20 mouse cellular contexts compared by ENCODE assay signal in genomic region chr9:99459730-99460129, GRCm38 (mm10). TPM values are rescaled to one million over a fixed set of nuclear protein-coding genes. Genes with fewer than 3 reads are reported as not detected.
A peak's percentile ranks its signal among the peaks of the same experiment; 100 is the strongest.
DNase-seq lines count a peak whose midpoint lies in the region; ATAC-seq and TF ChIP-seq lines count a peak whose summit lies in the region.
"Had no signal": no experiment of that assay in that cellular context is flagged by ENCODE, and none has a peak within 500 bp of the region (broad histone marks: within the 10 kb centered on the region; RNA-seq: fewer than 3 reads in every experiment).

No protein-coding gene starts in this region.

- H3K27ac ChIP-seq in forebrain, embryonic 15.5 days (replicated peaks), result no peak overlapping the region
- H3K27ac ChIP-seq in forebrain, embryonic 10.5 days, result no peak overlapping the region
- no peak overlapping the region for H3K27ac ChIP-seq in forebrain, postnatal 0 days (ENCODE audit: low read depth, low read length)
- H3K27ac ChIP-seq in forebrain, embryonic 11.5 days (ENCODE audit: low read depth, low read length), result no peak overlapping the region
- H3K27ac ChIP-seq: embryonic facial prominence, embryonic 10.5 days; embryonic facial prominence, embryonic 12.5 days had no signal

- H3K9ac ChIP-seq in forebrain, embryonic 15.5 days (replicated peaks), result no peak overlapping the region
- H3K9ac ChIP-seq in forebrain, postnatal 0 days, result no peak overlapping the region
- no peak overlapping the region for H3K9ac ChIP-seq in forebrain, embryonic 11.5 days (ENCODE audit: low read length)
- H3K9ac ChIP-seq: embryonic facial prominence, embryonic 12.5 days had no signal

- ATAC-seq in forebrain, embryonic 15.5 days (replicated peaks), result peak; percentile 53
- ATAC-seq in forebrain, postnatal 0 days, result peak; percentile 71
- no peak for ATAC-seq in forebrain, embryonic 11.5 days (replicated peaks; ENCODE audit: low FRiP score)

- no peak overlapping the region for H3K4me2 ChIP-seq in forebrain, embryonic 15.5 days (replicated peaks)
- no peak overlapping the region for H3K4me2 ChIP-seq in forebrain, postnatal 0 days (ENCODE audit: low read depth)
- H3K4me2 ChIP-seq in forebrain, embryonic 11.5 days (ENCODE audit: low read depth, low read length, severe bottlenecking), result no peak overlapping the region
- H3K4me2 ChIP-seq: embryonic facial prominence, embryonic 12.5 days had no signal

- H3K36me3 ChIP-seq in forebrain, embryonic 15.5 days, result no peaks in the 10 kb centered on the region
- no peaks in the 10 kb centered on the region for H3K36me3 ChIP-seq in forebrain, embryonic 10.5 days (replicated peaks)
- H3K36me3 ChIP-seq in forebrain, postnatal 0 days (ENCODE audit: insufficient read depth), result no peaks in the 10 kb centered on the region
- no peaks in the 10 kb centered on the region for H3K36me3 ChIP-seq in forebrain, embryonic 11.5 days (ENCODE audit: control insufficient read depth, insufficient read depth, low read length)
- H3K36me3 ChIP-seq: embryonic facial prominence, embryonic 10.5 days; embryonic facial prominence, embryonic 12.5 days had no signal

- no peak for DNase-seq in forebrain, embryonic 10.5 days (ENCODE audit: extremely low spot score, low spot score)
- DNase-seq in forebrain, postnatal 0 days, result no peak
- no peak for DNase-seq in forebrain, embryonic 11.5 days (ENCODE audit: low spot score)
- no peak for DNase-seq in right cerebral cortex, postnatal 4 days
- DNase-seq: adrenal gland, adult 2 months; adrenal gland, postnatal 10 days; adrenal gland, postnatal 25 days; cerebellum, adult 11-12 months; cerebellum, adult 2 months; cerebellum, adult 9-10 months; cerebellum, postnatal 10 days; cerebellum, postnatal 25 days had no signal

- 57% methylated on average over 4 of the region's 4 CpGs for whole genome bisulfite sequencing in forebrain, embryonic 15.5 days
- 94% methylated on average over 4 of the region's 4 CpGs for WGBS in forebrain, embryonic 10.5 days
- 68% methylated on average over 4 of the region's 4 CpGs for WGBS in forebrain, postnatal 0 days
- WGBS in forebrain, embryonic 11.5 days, result 91% methylated on average over 4 of the region's 4 CpGs

- no peak overlapping the region for H3K4me3 ChIP-seq in forebrain, embryonic 15.5 days
- H3K4me3 ChIP-seq in forebrain, embryonic 10.5 days, result no peak overlapping the region
- H3K4me3 ChIP-seq in forebrain, postnatal 0 days (ENCODE audit: low read depth, low read length), result no peak overlapping the region
- H3K4me3 ChIP-seq in forebrain, embryonic 11.5 days (ENCODE audit: low read depth, low read length), result no peak overlapping the region
- H3K4me3 ChIP-seq: embryonic facial prominence, embryonic 10.5 days; embryonic facial prominence, embryonic 12.5 days had no signal

- no peaks in the 10 kb centered on the region for H3K27me3 ChIP-seq in forebrain, embryonic 15.5 days
- no peaks in the 10 kb centered on the region for H3K27me3 ChIP-seq in forebrain, embryonic 10.5 days (ENCODE audit: poor library complexity, severe bottlenecking)
- peaks cover 3% of the 10 kb centered on the region; the same call in 1 of the 2 replicates for H3K27me3 ChIP-seq in forebrain, postnatal 0 days (ENCODE audit: insufficient read depth, low read length)
- no peaks in the 10 kb centered on the region for H3K27me3 ChIP-seq in forebrain, embryonic 11.5 days (ENCODE audit: control insufficient read depth, insufficient read depth, low read length)
- H3K27me3 ChIP-seq: embryonic facial prominence, embryonic 12.5 days had no signal

- no peaks in the 10 kb centered on the region for H3K9me3 ChIP-seq in forebrain, embryonic 15.5 days
- no peaks in the 10 kb centered on the region for H3K9me3 ChIP-seq in forebrain, embryonic 10.5 days
- H3K9me3 ChIP-seq in forebrain, postnatal 0 days (ENCODE audit: low read length), result no peaks in the 10 kb centered on the region
- no peaks in the 10 kb centered on the region for H3K9me3 ChIP-seq in forebrain, embryonic 11.5 days (ENCODE audit: control insufficient read depth, low read length)
- H3K9me3 ChIP-seq: embryonic facial prominence, embryonic 10.5 days; embryonic facial prominence, embryonic 12.5 days had no signal

- H3K4me1 ChIP-seq in forebrain, embryonic 15.5 days, result no peaks in the 10 kb centered on the region
- H3K4me1 ChIP-seq in forebrain, embryonic 10.5 days, result no peaks in the 10 kb centered on the region
- H3K4me1 ChIP-seq in forebrain, postnatal 0 days (ENCODE audit: insufficient read depth), result no peaks in the 10 kb centered on the region
- H3K4me1 ChIP-seq in forebrain, embryonic 11.5 days (replicated peaks; ENCODE audit: control insufficient read depth, insufficient read depth, low read length), result no peaks in the 10 kb centered on the region
- H3K4me1 ChIP-seq: embryonic facial prominence, embryonic 12.5 days had no signal

- no peak for TF ChIP-seq CTCF in forebrain, postnatal 0 days (IDR thresholded peaks at IDR 0.05; ENCODE audit: low read depth)

RNA-seq across cellular contexts. Expression of gene Nme9, which starts 8.5 kb away (rescaled TPM):
- polyA plus RNA-seq in forebrain, embryonic 15.5 days (2015; fragmentation: Nextera tagmentation; extraction: Ambion mirVana), result 1.0 and 1.6 TPM in 2 replicates
- polyA plus RNA-seq in forebrain, embryonic 10.5 days (2016; fragmentation: Nextera tagmentation; extraction: Ambion mirVana), result not detected in 2 replicates
- 1.00 and 1.0 TPM in 2 replicates for total RNA-seq in forebrain, postnatal 0 days (2014; rRNA removed)
- 1.4 and 1.5 TPM in 2 replicates for polyA plus RNA-seq in forebrain, postnatal 0 days (2015; fragmentation: Nextera tagmentation; extraction: Ambion mirVana)
- not detected in 2 replicates for polyA plus RNA-seq in forebrain, embryonic 11.5 days (2014; fragmentation: Nextera tagmentation; extraction: Ambion mirVana)
- total RNA-seq: adrenal gland, adult 2 months; adrenal gland, postnatal 10 days; adrenal gland, postnatal 25 days; adrenal gland, postnatal 4 days; ES-E14; gastrocnemius, adult 18-20 months had no signal
- polyA plus RNA-seq: adrenal gland, adult 2 months; C2C12; embryonic facial prominence, embryonic 10.5 days; embryonic facial prominence, embryonic 12.5 days had no signal

RNA-seq across cellular contexts. Expression of gene Mras, which starts 22.5 kb away (rescaled TPM):
- 58.8 and 59.5 TPM in 2 replicates for polyA plus RNA-seq in forebrain, embryonic 15.5 days (2015; fragmentation: Nextera tagmentation; extraction: Ambion mirVana)
- polyA plus RNA-seq in forebrain, embryonic 10.5 days (2016; fragmentation: Nextera tagmentation; extraction: Ambion mirVana), result 7.6 and 8.7 TPM in 2 replicates
- total RNA-seq in forebrain, postnatal 0 days (2014; rRNA removed), result 73.9 and 79.5 TPM in 2 replicates
- polyA plus RNA-seq in forebrain, postnatal 0 days (2015; fragmentation: Nextera tagmentation; extraction: Ambion mirVana), result 56.2 and 68.1 TPM in 2 replicates
- 15.5 and 16.8 TPM in 2 replicates for polyA plus RNA-seq in forebrain, embryonic 11.5 days (2014; fragmentation: Nextera tagmentation; extraction: Ambion mirVana)
- total RNA-seq: MEL had no signal
